Mouse (Mus musculus) neural tube, embryonic 15.5 days (tissue): ENCODE results near the gene Tor1b. TPM values are rescaled to one million over a fixed set of nuclear protein-coding genes. Genes with fewer than 3 reads are reported as not detected.
A peak's percentile ranks its signal among the peaks of the same experiment; 100 is the strongest.

Experiments
- ATAC-seq: fragments of 200-750 bp; cut with Nextera tagmentation; 2 replicates; pipeline ENCODE4 v1.8.0; 2017; ENCODE audit warnings: mild to moderate bottlenecking, moderate TSS enrichment, moderate library complexity; ENCODE audit not compliant: low FRiP score
- H3K27ac ChIP-seq: fragments of 300-500 bp; sonication (generic); replicated peaks from 2 replicates; pipeline ENCODE4 v1.5.1; 2015; ENCODE audit warnings: mild to moderate bottlenecking, inconsistent platforms
- H3K27me3 ChIP-seq: fragments of 300-500 bp; sonication (generic); replicated peaks from 2 replicates; pipeline ENCODE4 v1.6.1; 2015; ENCODE audit warnings: inconsistent platforms
- H3K36me3 ChIP-seq: fragments of 300-500 bp; sonication (generic); 2 replicates; pipeline ENCODE4 v1.6.1; 2015; ENCODE audit warnings: inconsistent platforms
- H3K4me1 ChIP-seq: fragments of 300-500 bp; sonication (generic); 2 replicates; pipeline ENCODE4 v1.6.1; 2015; ENCODE audit warnings: inconsistent platforms
- H3K4me2 ChIP-seq: fragments of 300-500 bp; sonication (generic); 2 replicates; pipeline ENCODE4 v1.6.1; 2015; ENCODE audit warnings: inconsistent platforms, mild to moderate bottlenecking, moderate library complexity
- H3K4me3 ChIP-seq: fragments of 300-500 bp; sonication (generic); replicated peaks from 2 replicates; pipeline ENCODE4 v1.5.1; 2015; ENCODE audit warnings: mild to moderate bottlenecking, inconsistent platforms
- H3K9ac ChIP-seq: fragments of 300-500 bp; sonication (generic); replicated peaks from 2 replicates; pipeline ENCODE4 v1.6.1; 2015; ENCODE audit warnings: mild to moderate bottlenecking, inconsistent platforms
- H3K9me3 ChIP-seq: fragments of 300-500 bp; sonication (generic); replicated peaks from 2 replicates; pipeline ENCODE4 v1.6.1; 2016; ENCODE audit warnings: inconsistent platforms
- WGBS: fragments of 180-500 bp; shearing (Covaris S2); methylation state at CpG from one replicate; pipeline ENCODE4 v1.1.7; 2015; ENCODE audit warnings: mixed read lengths; 5-methylcytosine and 5-hydroxymethylcytosine counted together
- polyA plus RNA-seq: library from polyadenylated mRNA; unstranded; fragments of >200 nt; fragmentation: Nextera tagmentation; extraction: Ambion mirVana; gene quantifications from 2 replicates; pipeline ENCODE4 v1.2.1, GENCODE M21; 2015

The Tor1b gene
- polyA plus RNA-seq, 1 experiment from 2014 or later, result 17.3 TPM

- no peak overlapping the region for H3K4me2 ChIP-seq
- WGBS, result 46% methylated on average over 5 of the region's 5 CpGs
- no peak for ATAC-seq
Measured at GRCm38 (mm10) chr2:30959856-30960255, 7.1 kb downstream of the Tor1b start.

DNA sequence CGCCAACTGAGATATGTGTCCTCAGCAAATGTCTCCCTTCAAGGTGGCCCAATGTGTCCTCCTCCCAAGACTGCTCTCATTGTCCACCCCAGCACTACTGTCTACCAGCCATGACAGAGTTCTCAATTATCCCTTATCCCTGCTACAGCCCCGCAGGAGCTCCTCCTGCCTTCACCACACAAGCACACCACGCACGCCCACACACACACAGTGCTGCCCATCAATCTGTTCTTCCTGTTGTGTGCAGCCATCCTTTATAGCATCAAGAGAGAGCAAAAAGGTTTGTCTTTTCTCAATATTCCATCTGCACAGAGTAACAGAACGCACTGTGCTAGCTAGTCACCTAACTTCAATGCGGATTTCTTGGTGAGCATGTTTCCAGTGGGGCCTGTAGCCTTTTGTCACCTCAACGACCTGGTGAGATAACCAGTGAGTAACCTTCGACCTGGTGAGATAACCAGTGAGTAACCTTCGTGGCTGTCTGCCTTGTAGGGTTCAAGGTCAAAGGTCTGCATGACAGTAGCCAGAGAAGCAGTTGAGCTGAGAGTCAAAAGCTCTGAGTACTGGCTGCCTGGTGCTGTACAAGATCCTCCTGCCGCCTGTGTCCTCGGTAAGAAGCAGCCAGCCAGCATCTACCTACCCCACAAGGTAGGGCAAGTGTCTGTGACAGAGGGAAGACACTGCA lies 10.0 kb downstream of the Tor1b start:
- Histone ChIP-seq H3K4me3 (no peak overlapping the region), H3K27me3 (no peaks in the 10 kb centered on the region), H3K27ac (no peak overlapping the region), H3K4me2 (no peak overlapping the region), H3K9ac (no peak overlapping the region), H3K36me3 (peaks cover 80% of the 10 kb centered on the region), H3K4me1 (peaks cover 29% of the 10 kb centered on the region), H3K9me3 (no peaks in the 10 kb centered on the region)
- no peak for ATAC-seq
- WGBS, result 89% methylated on average over 11 of the region's 11 CpGs

More at GRCm38 (mm10) chr2:30959856-30960255, 7.1 kb downstream of the Tor1b start:
- no peak overlapping the region for H3K9ac ChIP-seq
- peaks cover 25% of the 10 kb centered on the region for H3K4me1 ChIP-seq
- H3K36me3 ChIP-seq, result peaks cover 99% of the 10 kb centered on the region
- H3K4me3 ChIP-seq, result no peak overlapping the region
- no peaks in the 10 kb centered on the region for H3K9me3 ChIP-seq
- no peaks in the 10 kb centered on the region for H3K27me3 ChIP-seq
- H3K27ac ChIP-seq, result no peak overlapping the region

DNA sequence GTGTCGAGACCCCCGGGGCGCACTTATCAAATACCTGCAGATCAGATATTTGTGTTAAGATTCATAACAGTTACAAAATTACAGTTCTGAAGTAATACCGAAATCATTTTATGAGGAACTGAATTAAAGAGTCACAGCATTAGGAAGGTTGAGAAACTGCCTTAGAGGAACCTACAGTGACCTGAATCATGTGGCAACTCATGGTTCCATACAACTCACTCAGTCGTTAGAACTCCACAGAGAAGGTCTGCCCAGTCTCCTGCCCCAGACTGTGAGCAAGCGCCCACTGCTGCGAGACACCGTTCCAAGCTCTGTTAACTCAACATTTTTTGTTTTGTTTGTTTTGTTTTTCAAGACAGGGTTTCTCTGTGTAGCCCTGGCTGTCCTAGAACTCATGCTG lies 12.9 kb downstream of the Tor1b start:
- 93% methylated on average over 8 of the region's 8 CpGs for WGBS
- Histone ChIP-seq H3K4me1 (peaks cover 29% of the 10 kb centered on the region), H3K27me3 (no peaks in the 10 kb centered on the region), H3K4me3 (0 out of 2 replicates have a peak overlapping the region, but pooled peaks have one; percentile 8), H3K27ac (no peak overlapping the region), H3K36me3 (peaks cover 54% of the 10 kb centered on the region), H3K4me2 (peak overlapping the region; percentile 7; the same call in 1 of the 2 replicates), H3K9me3 (no peaks in the 10 kb centered on the region), H3K9ac (no peak overlapping the region)
- ATAC-seq, result no peak

DNA sequence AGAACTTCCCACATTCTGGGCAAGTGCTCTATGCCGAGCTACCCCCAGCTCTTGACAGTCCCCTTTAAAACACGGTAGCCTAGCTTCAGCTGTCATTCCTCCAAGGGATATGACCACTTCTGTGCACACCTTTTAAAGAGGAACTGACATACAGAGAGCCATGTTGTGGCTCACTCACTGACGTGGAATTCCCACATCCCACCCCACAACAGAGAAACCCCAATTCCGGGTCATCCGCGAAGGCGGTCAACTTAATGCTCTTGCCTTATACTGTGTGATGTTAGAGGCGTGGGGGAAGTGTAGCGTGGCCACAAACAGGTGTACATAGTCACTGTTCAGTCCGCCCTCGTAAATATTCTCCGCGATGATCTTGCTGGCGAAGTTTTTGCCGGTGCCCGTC lies 14.1 kb downstream of the Tor1b start:
- no peak overlapping the region; the same call in 1 of the 2 replicates for H3K27ac ChIP-seq
- no peaks in the 10 kb centered on the region for H3K9me3 ChIP-seq
- H3K4me3 ChIP-seq, result peak overlapping the region; percentile 59
- peak overlapping the region; percentile 67 for H3K9ac ChIP-seq
- H3K36me3 ChIP-seq, result peaks cover 47% of the 10 kb centered on the region
- no peaks in the 10 kb centered on the region for H3K27me3 ChIP-seq
- peaks cover 29% of the 10 kb centered on the region for H3K4me1 ChIP-seq
- no peak for ATAC-seq
- WGBS, result 21% methylated on average over 16 of the region's 16 CpGs
- H3K4me2 ChIP-seq, result peak overlapping the region; percentile 77

GRCm38 (mm10) chr2:30967352-30968327 lies 14.9 kb downstream of the Tor1b start, which contains the start of gene Tor1a:
TSS of gene Tor1a (minus strand) at chr2:30967933.
- Histone ChIP-seq H3K27me3 (no peaks in the 10 kb centered on the region), H3K36me3 (peaks cover 43% of the 10 kb centered on the region), H3K4me3 (peak within 1 kb of the TSS; percentile 59), H3K9ac (peak within 1 kb of the TSS; percentile 67), H3K4me2 (peak within 1 kb of the TSS; percentile 77), H3K27ac (peak within 1 kb of the TSS; percentile 79), H3K9me3 (no peaks in the 10 kb centered on the region), H3K4me1 (peaks cover 29% of the 10 kb centered on the region)
- 2% methylated on average over 59 of the region's 59 CpGs for WGBS
- peak; percentile 94 for ATAC-seq

GRCm38 (mm10) chr2:30981790-30982513 lies 29.2 kb downstream of the Tor1b start, which contains the start of the genes BC005624 and Usp20:
TSS of gene BC005624 (minus strand) at chr2:30982201.
TSS of gene Usp20 (plus strand) at chr2:30982279.
- H3K9me3 ChIP-seq, result no peaks in the 10 kb centered on the region
- peaks cover 31% of the 10 kb centered on the region for H3K4me1 ChIP-seq
- peak; percentile 98 for ATAC-seq
- no peaks in the 10 kb centered on the region for H3K27me3 ChIP-seq
- H3K4me2 ChIP-seq, result peak within 1 kb of the TSS; percentile 87
- H3K27ac ChIP-seq, result peak within 1 kb of the TSS; percentile 87
- under 1% methylated on average over 65 of the region's 66 CpGs for WGBS
- peak within 1 kb of the TSS; percentile 89 for H3K4me3 ChIP-seq
- peaks cover 24% of the 10 kb centered on the region for H3K36me3 ChIP-seq
- peak within 1 kb of the TSS; percentile 82 for H3K9ac ChIP-seq

DNA sequence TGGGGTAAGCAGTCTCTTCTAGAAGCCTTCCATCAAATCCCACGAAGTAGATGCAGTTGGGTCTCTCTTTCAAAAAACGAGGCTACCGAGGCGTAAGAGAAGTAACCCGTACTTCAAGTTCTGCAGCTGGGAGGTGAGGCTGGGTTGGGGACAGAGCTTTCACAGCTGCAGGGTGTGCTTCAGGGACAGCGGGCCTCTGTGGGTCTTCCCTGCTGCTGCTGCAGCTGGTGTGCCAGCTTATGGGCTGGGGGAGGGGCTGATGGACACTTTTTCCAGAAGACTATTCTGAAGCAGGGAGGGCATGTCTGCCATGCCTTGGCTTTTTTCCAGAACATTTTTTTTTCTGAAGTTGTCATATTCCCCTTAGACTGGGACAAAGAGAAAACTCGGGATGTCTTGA lies 30.3 kb downstream of the Tor1b start:
- Histone ChIP-seq H3K27ac (peak overlapping the region; percentile 87; the same call in 1 of the 2 replicates), H3K4me1 (peaks cover 31% of the 10 kb centered on the region), H3K9me3 (no peaks in the 10 kb centered on the region), H3K36me3 (peaks cover 15% of the 10 kb centered on the region), H3K4me2 (peak overlapping the region; percentile 87), H3K9ac (peak overlapping the region; percentile 82), H3K4me3 (peak overlapping the region; percentile 89), H3K27me3 (no peaks in the 10 kb centered on the region)
- ATAC-seq, result no peak
- WGBS, result 48% methylated on average over 7 of the region's 7 CpGs

DNA sequence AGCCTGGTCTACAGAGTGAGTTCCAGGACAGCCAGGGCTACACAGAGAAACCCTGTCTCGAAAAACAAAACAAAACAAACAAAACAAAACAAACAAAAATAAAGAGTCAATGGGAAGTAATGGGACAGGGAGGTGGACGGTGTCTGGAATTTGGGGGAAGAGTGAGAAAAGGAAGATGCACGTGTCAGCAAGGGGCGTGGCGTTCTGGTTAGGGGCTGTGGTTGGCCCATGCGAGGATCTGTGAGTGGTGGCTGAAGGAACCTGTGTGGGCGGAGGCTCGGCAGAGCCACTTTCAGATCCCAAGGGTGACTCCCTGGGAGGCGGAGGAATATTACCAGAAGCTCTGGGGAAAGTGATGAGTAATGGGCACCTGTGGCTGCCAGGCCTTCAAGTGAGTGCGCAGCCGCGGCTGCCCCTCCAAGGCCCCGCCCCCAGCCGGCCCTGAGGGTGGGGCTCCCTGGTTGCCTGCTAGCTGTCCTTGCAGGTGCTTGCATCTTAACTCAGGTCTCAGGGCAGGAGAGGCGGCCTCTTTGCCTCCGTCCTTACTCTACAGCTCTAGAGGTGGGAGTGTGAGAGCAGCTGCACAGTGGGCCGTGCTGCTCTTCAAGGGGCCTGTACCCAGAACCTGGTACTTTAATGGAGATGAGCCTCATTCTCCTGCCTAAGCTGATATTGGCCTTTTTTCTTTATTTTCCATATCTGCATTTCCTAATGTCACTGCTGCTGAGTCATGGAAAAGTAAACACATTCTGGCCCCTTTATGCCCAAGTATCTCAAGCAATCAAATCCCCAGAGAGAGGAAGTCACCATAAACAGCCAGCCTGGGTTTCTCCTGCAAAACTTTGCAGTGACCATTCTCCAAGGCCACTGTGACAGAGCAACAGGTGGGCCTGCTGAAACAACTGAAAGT lies 32.6 kb downstream of the Tor1b start:
- WGBS, result 29% methylated on average over 17 of the region's 17 CpGs
- peaks cover 31% of the 10 kb centered on the region for H3K4me1 ChIP-seq
- no peak overlapping the region for H3K9ac ChIP-seq
- H3K27ac ChIP-seq, result no peak overlapping the region
- no peaks in the 10 kb centered on the region for H3K9me3 ChIP-seq
- no peak for ATAC-seq
- H3K4me2 ChIP-seq, result no peak overlapping the region; the same call in 1 of the 2 replicates
- 0 out of 2 replicates have a peak, but pooled peaks cover under 1% of the 10 kb centered on the region for H3K36me3 ChIP-seq
- H3K27me3 ChIP-seq, result no peaks in the 10 kb centered on the region
- no peak overlapping the region for H3K4me3 ChIP-seq

GRCm38 (mm10) chr2:30990221-30990620 lies 37.5 kb downstream of the Tor1b start:
- peaks cover 4% of the 10 kb centered on the region for H3K4me1 ChIP-seq
- H3K4me2 ChIP-seq, result no peak overlapping the region
- WGBS, result 89% methylated on average over 9 of the region's 9 CpGs
- peaks cover 9% of the 10 kb centered on the region; the same call in 1 of the 2 replicates for H3K36me3 ChIP-seq
- no peaks in the 10 kb centered on the region for H3K9me3 ChIP-seq
- no peak for ATAC-seq
- no peak overlapping the region for H3K9ac ChIP-seq
- no peaks in the 10 kb centered on the region for H3K27me3 ChIP-seq
- H3K4me3 ChIP-seq, result no peak overlapping the region
- no peak overlapping the region for H3K27ac ChIP-seq

GRCm38 (mm10) chr2:30994853-30995252 lies 42.1 kb downstream of the Tor1b start:
- H3K36me3 ChIP-seq, result peaks cover 11% of the 10 kb centered on the region
- H3K27me3 ChIP-seq, result no peaks in the 10 kb centered on the region
- H3K4me1 ChIP-seq, result peaks cover 15% of the 10 kb centered on the region
- no peak overlapping the region for H3K9ac ChIP-seq
- no peak for ATAC-seq
- H3K27ac ChIP-seq, result no peak overlapping the region
- H3K4me2 ChIP-seq, result no peak overlapping the region
- no peak overlapping the region for H3K4me3 ChIP-seq
- no peaks in the 10 kb centered on the region for H3K9me3 ChIP-seq
- 88% methylated on average over 4 of the region's 4 CpGs for WGBS
